Mouse (Mus musculus) limb, embryonic 14.5 days (tissue): ENCODE measurements around the gene Notch2. TPM values are rescaled to one million over a fixed set of nuclear protein-coding genes. Genes with fewer than 3 reads are reported as not detected.

Source experiments
- ATAC-seq: fragments of 200-750 bp; cut with Nextera tagmentation; 2 replicates; pipeline ENCODE4 v1.8.0; 2017; ENCODE audit warnings: low read depth, moderate number of reproducible peaks, moderate TSS enrichment; ENCODE audit not compliant: low FRiP score
- DNase-seq: peaks from one replicate; pipeline ENCODE4 v3.0.0-alpha.2; 2015; ENCODE audit warnings: low spot score
- H3K27ac ChIP-seq: fragments of 300-500 bp; sonication (generic); replicated peaks from 2 replicates; pipeline ENCODE4 v1.5.1; 2014; ENCODE audit warnings: low read depth, mild to moderate bottlenecking, low read length, moderate library complexity, mixed read lengths
- H3K27me3 ChIP-seq: fragments of 300-500 bp; sonication (generic); 2 replicates; pipeline ENCODE4 v1.6.1; 2014; ENCODE audit warnings: low read length, mixed read lengths; ENCODE audit not compliant: control insufficient read depth, insufficient read depth
- H3K36me3 ChIP-seq: fragments of 300-500 bp; sonication (generic); 2 replicates; pipeline ENCODE4 v1.6.1; 2014; ENCODE audit warnings: mild to moderate bottlenecking, low read length, moderate library complexity, mixed read lengths; ENCODE audit not compliant: control insufficient read depth, insufficient read depth
- H3K4me1 ChIP-seq: fragments of 300-500 bp; sonication (generic); 2 replicates; pipeline ENCODE4 v1.6.1; 2014; ENCODE audit warnings: antibody characterized with exemption, low read length, mixed read lengths; ENCODE audit not compliant: control insufficient read depth, insufficient read depth
- H3K4me2 ChIP-seq: fragments of 300-500 bp; sonication (generic); replicated peaks from 2 replicates; pipeline ENCODE4 v1.6.1; 2014; ENCODE audit warnings: low read depth, mild to moderate bottlenecking, low read length, moderate library complexity; ENCODE audit not compliant: severe bottlenecking
- H3K4me3 ChIP-seq: fragments of 300-500 bp; sonication (generic); replicated peaks from 2 replicates; pipeline ENCODE4 v1.5.1; 2014; ENCODE audit warnings: low read length
- H3K9ac ChIP-seq: fragments of 300-500 bp; sonication (generic); 2 replicates; pipeline ENCODE4 v1.6.1; 2014; ENCODE audit warnings: mild to moderate bottlenecking, low read depth, low read length, moderate library complexity; ENCODE audit not compliant: severe bottlenecking
- H3K9me3 ChIP-seq: fragments of 300-500 bp; sonication (generic); 2 replicates; pipeline ENCODE4 v1.6.1; 2016; ENCODE audit warnings: low read length; ENCODE audit not compliant: control insufficient read depth
- POLR2A ChIP-seq: fragments of 200-500 bp; IDR thresholded peaks from 2 replicates; pipeline ENCODE4 v1.8.0; 2012; ENCODE audit warnings: inconsistent platforms, mild to moderate bottlenecking, moderate library complexity, borderline replicate concordance; ENCODE audit not compliant: insufficient read depth, insufficient read length; ENCODE audit errors: extremely low read depth
- WGBS: fragments of 180-500 bp; shearing (Covaris S2); extraction: QIAGEN DNeasy Blood & Tissue Kit; methylation state at CpG from one replicate; pipeline ENCODE4 v1.1.7; 2014; 5-methylcytosine and 5-hydroxymethylcytosine counted together
- polyA plus RNA-seq, 2 experiments: library from polyadenylated mRNA; depleted of rRNA in 1 of 2; stranded (reverse) in 1 of 2; unstranded in 1 of 2; fragments of >200 nt; fragmentation: Nextera tagmentation in 1 of 2; extraction: Ambion mirVana in 1 of 2; gene quantifications; 2 replicates each; pipeline versions ENCODE4 v1.2.1 to v1.2.3; 2012 to 2014

The Notch2 gene
- polyA plus RNA-seq, 2 experiments, result 38.7 to 48.5 TPM

DNA sequence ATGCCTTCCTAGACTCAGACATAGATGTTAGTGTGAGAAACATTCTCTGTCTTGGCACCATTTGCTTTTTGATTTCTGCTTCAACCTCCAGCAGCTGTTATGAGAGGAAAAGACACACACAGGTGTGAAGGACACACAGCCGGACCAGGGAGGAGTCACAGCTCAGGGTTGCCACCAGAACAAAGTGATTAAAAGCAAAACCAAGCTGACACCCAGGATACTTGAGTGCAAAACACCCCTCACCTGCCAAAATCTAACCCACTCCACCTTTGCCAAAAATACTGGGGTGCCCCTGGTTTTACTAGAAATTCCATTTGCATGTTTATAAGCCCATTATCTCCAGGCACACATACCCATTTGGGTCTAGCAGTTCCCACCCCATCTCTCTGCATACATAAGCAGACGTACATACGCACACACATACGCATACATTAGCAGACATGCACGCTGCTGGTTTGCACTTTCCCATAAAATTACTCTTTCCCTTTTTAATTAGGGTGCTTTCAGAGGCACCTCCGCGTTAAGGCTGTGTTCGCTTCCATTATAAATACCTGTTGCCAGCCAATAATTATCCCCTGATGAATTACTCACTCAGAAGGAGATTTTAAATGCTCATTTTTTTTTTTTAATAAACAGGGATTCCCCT is 7.2 kb upstream of the Notch2 start:
- Histone ChIP-seq H3K9ac (no peak overlapping the region), H3K4me2 (no peak overlapping the region), H3K9me3 (no peaks in the 10 kb centered on the region), H3K36me3 (no peaks in the 10 kb centered on the region), H3K27me3 (no peaks in the 10 kb centered on the region), H3K4me3 (no peak overlapping the region), H3K4me1 (0 out of 2 replicates have a peak, but pooled peaks cover 6% of the 10 kb centered on the region), H3K27ac (no peak overlapping the region)
- no peak for TF ChIP-seq POLR2A
- ATAC-seq, result no peak
- DNase-seq, result no peak
- WGBS, result 37% methylated on average over 8 of the region's 8 CpGs

DNA sequence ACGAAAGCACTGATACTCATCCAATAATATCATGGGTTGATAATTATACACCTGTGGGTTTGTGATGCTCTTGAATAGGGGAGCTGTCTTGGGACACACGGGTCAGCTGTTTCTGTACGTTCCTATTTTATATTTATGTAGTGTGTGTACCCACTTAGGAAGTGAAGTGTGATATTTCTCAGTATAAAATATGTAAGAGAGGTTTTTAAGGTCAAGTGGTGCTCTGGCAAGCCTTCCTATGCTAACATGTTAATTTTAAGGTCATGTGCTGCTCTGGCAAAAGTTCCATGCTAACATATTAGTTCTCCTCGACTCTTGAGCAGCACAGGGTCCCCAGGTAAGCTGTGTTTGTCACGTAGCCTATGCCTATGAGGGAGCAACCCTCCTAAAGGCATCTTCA is 6.4 kb upstream of the Notch2 start:
- DNase-seq, result no peak
- no peak for TF ChIP-seq POLR2A
- H3K4me2 ChIP-seq, result no peak overlapping the region
- H3K27ac ChIP-seq, result no peak overlapping the region
- no peak overlapping the region for H3K9ac ChIP-seq
- H3K36me3 ChIP-seq, result no peaks in the 10 kb centered on the region
- 81% methylated on average over 5 of the region's 5 CpGs for WGBS
- 0 out of 2 replicates have a peak, but pooled peaks cover 6% of the 10 kb centered on the region for H3K4me1 ChIP-seq
- H3K27me3 ChIP-seq, result no peaks in the 10 kb centered on the region
- no peak overlapping the region for H3K4me3 ChIP-seq
- ATAC-seq, result no peak
- H3K9me3 ChIP-seq, result no peaks in the 10 kb centered on the region

DNA sequence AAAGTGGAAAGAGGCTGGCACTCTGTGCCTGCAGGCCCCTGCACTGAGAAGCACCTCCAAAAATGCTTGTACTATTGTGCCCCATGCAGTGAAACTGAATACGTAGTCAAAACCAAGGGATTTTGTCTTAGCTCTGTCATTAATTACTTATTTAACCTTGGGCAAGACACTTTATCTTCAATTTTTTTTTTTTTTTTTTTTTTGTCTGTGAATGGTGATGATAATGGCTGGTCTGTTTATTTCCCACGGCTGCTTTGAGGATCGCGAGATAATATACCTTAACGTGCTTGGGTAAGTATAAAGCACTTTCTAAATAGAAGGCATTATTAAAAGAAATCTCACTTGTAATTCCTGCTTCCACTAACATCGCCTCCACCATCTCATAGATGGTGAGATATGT is 5.2 kb upstream of the Notch2 start:
- H3K4me1 ChIP-seq, result peaks cover 9% of the 10 kb centered on the region; the same call in 1 of the 2 replicates
- no peak overlapping the region for H3K4me2 ChIP-seq
- no peak overlapping the region for H3K27ac ChIP-seq
- H3K9ac ChIP-seq, result no peak overlapping the region
- 87% methylated on average over 6 of the region's 6 CpGs for WGBS
- H3K27me3 ChIP-seq, result no peaks in the 10 kb centered on the region
- TF ChIP-seq POLR2A, result no peak
- H3K36me3 ChIP-seq, result no peaks in the 10 kb centered on the region
- H3K4me3 ChIP-seq, result no peak overlapping the region
- ATAC-seq (no peak), DNase-seq (no peak)
- no peaks in the 10 kb centered on the region for H3K9me3 ChIP-seq

DNA sequence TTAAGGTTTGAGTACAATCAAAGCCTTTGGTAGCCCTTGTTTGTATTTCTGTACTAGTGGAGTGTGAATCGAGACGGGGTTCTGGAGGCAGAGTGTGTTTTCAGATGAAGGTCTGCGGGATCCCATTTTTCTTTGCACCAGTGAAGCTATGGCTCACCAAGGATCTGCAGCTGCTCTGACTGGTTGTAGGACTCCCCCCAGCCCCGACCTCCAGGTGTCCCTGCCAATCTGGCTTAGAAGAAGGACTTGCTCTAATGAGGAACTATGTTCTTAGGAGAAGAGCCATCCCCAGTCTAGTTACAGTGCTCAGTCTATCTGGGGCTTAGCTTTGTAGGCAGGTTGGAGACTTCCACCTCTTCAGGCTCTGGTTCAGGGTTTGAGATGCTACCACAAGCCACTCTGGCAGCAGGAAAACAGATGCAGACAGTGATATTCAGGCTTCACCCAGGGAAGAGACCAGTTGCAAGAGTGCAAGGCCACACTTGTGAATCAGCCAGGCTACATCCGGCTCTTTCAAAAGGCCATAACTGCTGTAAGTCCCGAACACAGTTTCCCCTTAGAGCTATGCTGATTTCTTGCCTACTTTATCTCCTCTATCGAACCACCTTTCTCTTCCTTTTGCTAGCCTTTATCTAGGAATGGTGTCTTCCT is 4.0 kb upstream of the Notch2 start:
- Histone ChIP-seq H3K4me1 (peaks cover 9% of the 10 kb centered on the region; the same call in 1 of the 2 replicates), H3K27me3 (no peaks in the 10 kb centered on the region), H3K9me3 (no peaks in the 10 kb centered on the region), H3K4me2 (no peak overlapping the region), H3K9ac (no peak overlapping the region), H3K4me3 (no peak overlapping the region), H3K36me3 (no peaks in the 10 kb centered on the region), H3K27ac (no peak overlapping the region)
- no peak for DNase-seq
- 67% methylated on average over 7 of the region's 7 CpGs for WGBS
- ATAC-seq, result no peak
- no peak for TF ChIP-seq POLR2A

DNA sequence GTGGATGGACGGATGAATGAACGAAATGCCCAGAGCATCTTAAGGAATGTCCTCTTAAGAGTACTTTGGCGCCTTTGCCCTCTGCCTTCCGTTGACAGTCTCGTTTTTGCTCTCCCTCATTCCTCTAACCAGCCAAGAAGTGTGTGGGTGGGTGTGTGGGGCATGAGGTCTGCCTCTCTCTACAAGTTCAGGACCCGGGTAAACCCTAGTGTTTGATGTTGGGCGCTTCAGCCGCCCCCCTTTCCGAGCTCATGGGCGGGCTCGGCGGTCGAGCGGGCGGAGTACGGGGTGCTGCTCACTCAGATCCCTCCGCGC is 284 bp upstream of the Notch2 start:
- Histone ChIP-seq H3K27ac (peak overlapping the region; percentile 97; the same call in 1 of the 2 replicates), H3K4me2 (peak overlapping the region; percentile 68), H3K36me3 (no peaks in the 10 kb centered on the region), H3K4me3 (peak overlapping the region; percentile 85), H3K27me3 (no peaks in the 10 kb centered on the region), H3K4me1 (peaks cover 33% of the 10 kb centered on the region), H3K9ac (peak overlapping the region; percentile 91), H3K9me3 (no peaks in the 10 kb centered on the region)
- DNase-seq (no peak), ATAC-seq (no peak; the same call in 1 of the 2 replicates)
- no peak for TF ChIP-seq POLR2A
- 5% methylated on average over 18 of the region's 18 CpGs for WGBS
